Mouse (Mus musculus) heart, postnatal 0 days (tissue): Measurements from ENCODE around the gene S1pr5. TPM values are rescaled to one million over a fixed set of nuclear protein-coding genes. Genes with fewer than 3 reads are reported as not detected.

Experiments
- ATAC-seq: fragments of 200-750 bp; cut with Nextera tagmentation; 2 replicates; pipeline ENCODE4 v1.8.0; 2017; ENCODE audit warnings: low read depth, moderate number of reproducible peaks, moderate library complexity; ENCODE audit not compliant: insufficient read depth
- DNase-seq: peaks from one replicate; pipeline ENCODE4 v3.0.0-alpha.2; 2016; ENCODE audit warnings: low spot score
- H3K27ac ChIP-seq: fragments of 300-500 bp; sonication (generic); 2 replicates; pipeline ENCODE4 v1.5.1; 2014; ENCODE audit warnings: low read depth, mild to moderate bottlenecking
- H3K27me3 ChIP-seq: fragments of 300-500 bp; sonication (generic); 2 replicates; pipeline ENCODE4 v1.6.1; 2014; ENCODE audit warnings: low read length, mixed read lengths; ENCODE audit not compliant: control insufficient read depth, insufficient read depth
- H3K36me3 ChIP-seq: fragments of 300-500 bp; sonication (generic); replicated peaks from 2 replicates; pipeline ENCODE4 v1.6.1; 2014; ENCODE audit warnings: low read length, mixed read lengths; ENCODE audit not compliant: control insufficient read depth, insufficient read depth
- H3K4me1 ChIP-seq: fragments of 300-500 bp; sonication (generic); 2 replicates; pipeline ENCODE4 v1.6.1; 2014; ENCODE audit warnings: antibody characterized with exemption; ENCODE audit not compliant: control insufficient read depth, insufficient read depth
- H3K4me2 ChIP-seq: fragments of 300-500 bp; sonication (generic); 2 replicates; pipeline ENCODE4 v1.6.1; 2014; ENCODE audit warnings: low read depth, mild to moderate bottlenecking, low read length, moderate library complexity
- H3K4me3 ChIP-seq: fragments of 300-500 bp; sonication (generic); 2 replicates; pipeline ENCODE4 v1.5.1; 2014; ENCODE audit warnings: low read depth, low read length
- H3K9ac ChIP-seq: fragments of 300-500 bp; sonication (generic); replicated peaks from 2 replicates; pipeline ENCODE4 v1.6.1; 2014; ENCODE audit warnings: low read depth, low read length, mixed read lengths
- H3K9me3 ChIP-seq: fragments of 300-500 bp; sonication (generic); replicated peaks from 2 replicates; pipeline ENCODE4 v1.6.1; 2016; ENCODE audit warnings: low read length; ENCODE audit not compliant: control insufficient read depth
- CTCF ChIP-seq: IDR thresholded peaks from 2 replicates; pipeline ENCODE4 v1.5.1; 2016; ENCODE audit warnings: antibody characterized with exemption, control low read depth, low read depth
- EP300 ChIP-seq: IDR thresholded peaks from 2 replicates; pipeline ENCODE4 v1.6.1; 2016; ENCODE audit warnings: antibody characterized with exemption, low read depth
- WGBS: fragments of 180-500 bp; shearing (Covaris S2); extraction: QIAGEN DNeasy Blood & Tissue Kit; methylation state at CpG from one replicate; pipeline ENCODE4 v1.1.7; 2014; 5-methylcytosine and 5-hydroxymethylcytosine counted together
- polyA plus RNA-seq: library from polyadenylated mRNA; unstranded; fragments of >200 nt; fragmentation: Nextera tagmentation; extraction: Ambion mirVana; gene quantifications from 2 replicates; pipeline ENCODE4 v1.2.1, GENCODE M21; 2015
- total RNA-seq: library from RNA; depleted of rRNA; stranded (reverse); fragments of >200 nt; gene quantifications from 2 replicates; pipeline ENCODE4 v1.2.3, GENCODE M21; 2014; ENCODE audit warnings: low replicate concordance

S1pr5 gene
- total and polyA plus RNA-seq, 2 experiments from 2014 or later: 0.10 TPM; not detected in 1

DNA sequence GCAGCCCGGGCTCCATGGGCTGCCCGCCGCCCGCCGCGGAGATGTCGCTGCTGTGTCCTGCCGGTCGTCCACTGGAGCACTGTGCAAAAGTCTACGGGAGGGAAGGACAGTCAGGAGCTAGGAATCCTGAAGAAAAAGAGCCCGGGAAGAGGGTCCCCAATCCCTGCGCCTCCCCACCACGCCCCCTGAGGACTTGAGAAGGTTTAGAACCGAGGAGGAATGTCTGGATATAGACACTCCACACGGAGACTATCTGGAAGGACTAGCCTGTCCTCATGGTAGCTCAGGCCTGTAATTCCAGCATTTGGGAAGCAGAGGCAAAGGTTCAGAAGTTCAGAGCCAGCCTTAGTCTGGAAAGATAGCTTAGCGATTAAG is 3.1 kb downstream of the S1pr5 start:
- Histone ChIP-seq H3K36me3 (no peaks in the 10 kb centered on the region), H3K4me2 (peak overlapping the region; percentile 73), H3K27ac (no peak overlapping the region), H3K9me3 (no peaks in the 10 kb centered on the region), H3K9ac (peak overlapping the region; percentile 32), H3K4me1 (peaks cover 13% of the 10 kb centered on the region), H3K4me3 (peak overlapping the region; percentile 49), H3K27me3 (peaks cover 72% of the 10 kb centered on the region)
- WGBS: 3% methylated on average over 16 of the region's 16 CpGs
- ATAC-seq (no peak), DNase-seq (no peak)
- no peak for TF ChIP-seq CTCF
- TF ChIP-seq EP300: no peak

- ATAC-seq (0 out of 2 replicates have a peak, but pooled peaks have one; percentile 7), DNase-seq (no peak)
- Histone ChIP-seq H3K4me1 (peaks cover 13% of the 10 kb centered on the region), H3K4me3 (peak overlapping the region; percentile 49), H3K9me3 (no peaks in the 10 kb centered on the region), H3K27ac (no peak overlapping the region), H3K36me3 (no peaks in the 10 kb centered on the region), H3K4me2 (peak overlapping the region; percentile 73), H3K27me3 (peaks cover 67% of the 10 kb centered on the region), H3K9ac (peak overlapping the region; percentile 32)
- TF ChIP-seq EP300 (no peak), CTCF (0 out of 2 replicates have a peak, but pooled peaks have one; percentile 7)
- WGBS: under 1% methylated on average over 72 of the region's 72 CpGs
These were observed 3.7 kb downstream of the S1pr5 start for GRCm38 (mm10) chr9:21244428-21245112.

DNA sequence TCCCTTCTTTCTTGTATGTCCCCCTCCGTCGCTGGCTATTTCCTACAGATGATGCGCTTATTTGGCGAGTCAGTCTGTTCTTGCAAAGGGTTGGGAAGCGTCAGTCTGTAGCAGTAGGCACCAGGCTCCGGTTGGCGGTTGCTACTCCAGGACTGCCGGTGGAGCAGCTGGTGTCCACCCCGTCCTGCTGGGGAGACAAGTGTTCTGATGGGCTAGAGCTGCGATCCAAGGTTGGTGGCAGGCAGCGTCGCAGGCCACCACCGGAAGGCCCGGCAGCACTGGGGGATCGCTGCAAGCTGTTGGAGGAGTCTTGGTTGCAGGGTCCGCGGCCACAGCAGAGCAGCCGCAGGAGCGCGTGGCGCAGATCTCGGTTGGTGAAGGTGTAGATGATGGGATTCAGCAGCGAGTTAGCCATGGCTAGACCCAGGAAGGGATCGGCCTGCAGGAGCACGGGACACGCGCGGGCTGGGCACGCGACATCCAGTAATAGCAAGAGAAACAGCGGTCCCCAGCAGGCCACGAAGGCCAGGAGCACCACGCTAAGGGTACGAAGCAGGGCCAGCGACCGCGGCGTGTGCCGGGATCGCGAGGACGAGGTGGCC is 4.3 kb downstream of the S1pr5 start:
- Histone ChIP-seq H3K27me3 (peaks cover 60% of the 10 kb centered on the region), H3K9me3 (no peaks in the 10 kb centered on the region), H3K9ac (peak overlapping the region; percentile 32; the same call in 1 of the 2 replicates), H3K4me1 (peaks cover 13% of the 10 kb centered on the region), H3K36me3 (no peaks in the 10 kb centered on the region), H3K27ac (no peak overlapping the region), H3K4me2 (peak overlapping the region; percentile 73), H3K4me3 (peak overlapping the region; percentile 49)
- ATAC-seq (0 out of 2 replicates have a peak, but pooled peaks have one; percentile 2), DNase-seq (no peak)
- WGBS: 6% methylated on average over 42 of the region's 42 CpGs
- TF ChIP-seq CTCF (no peak), EP300 (no peak)

DNA sequence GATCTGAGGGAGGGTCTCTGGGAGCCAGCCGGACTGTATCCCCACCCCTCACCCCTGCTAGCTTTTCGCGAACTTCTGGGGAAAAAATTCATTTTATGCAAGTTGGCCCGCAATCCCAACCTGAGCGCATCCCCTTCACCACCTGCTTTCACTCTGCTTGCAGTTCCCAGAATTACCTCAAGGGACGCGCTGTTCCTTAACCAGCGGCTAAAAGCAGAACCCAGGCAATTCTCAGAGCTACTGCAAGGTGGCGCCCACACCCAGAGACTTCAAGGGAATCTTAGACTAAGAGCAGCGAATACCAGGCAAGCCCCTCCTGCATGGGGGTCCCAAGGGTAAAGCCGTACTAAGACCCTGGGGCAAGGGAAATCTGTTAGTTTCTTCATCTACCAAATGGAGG is 6.9 kb downstream of the S1pr5 start:
- WGBS: 8% methylated on average over 11 of the region's 11 CpGs
- ATAC-seq (no peak), DNase-seq (peak; percentile 85)
- Histone ChIP-seq H3K27me3 (peaks cover 39% of the 10 kb centered on the region), H3K4me2 (no peak overlapping the region), H3K4me1 (peaks cover 22% of the 10 kb centered on the region), H3K9me3 (no peaks in the 10 kb centered on the region), H3K27ac (no peak overlapping the region), H3K9ac (no peak overlapping the region), H3K36me3 (0 out of 2 replicates have a peak, but pooled peaks cover 4% of the 10 kb centered on the region), H3K4me3 (no peak overlapping the region)
- TF ChIP-seq CTCF: peak; percentile 98
- TF ChIP-seq EP300: no peak

DNA sequence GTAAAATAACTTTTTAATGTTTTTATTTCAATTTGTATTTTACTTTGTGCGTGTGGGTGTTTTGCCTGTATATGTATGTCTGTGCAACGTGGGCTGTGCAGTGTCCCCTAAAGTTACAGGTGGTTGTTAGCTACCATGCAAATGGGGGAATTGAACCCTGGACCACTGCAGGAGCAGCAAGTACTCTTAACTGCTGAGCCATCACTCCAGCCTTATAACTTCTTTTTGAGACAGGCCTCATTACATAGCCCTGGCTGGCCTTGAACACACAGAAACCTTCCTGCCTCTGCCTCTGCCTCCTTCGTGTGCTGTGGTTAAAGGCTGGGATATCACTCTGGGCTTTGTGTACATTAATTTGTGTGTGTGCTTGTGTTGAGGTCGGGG is 8.8 kb downstream of the S1pr5 start:
- peak overlapping the region; percentile 85 for H3K4me3 ChIP-seq
- H3K4me2 ChIP-seq: peak overlapping the region; percentile 67
- DNase-seq: no peak
- H3K4me1 ChIP-seq: peaks cover 17% of the 10 kb centered on the region
- peaks cover 20% of the 10 kb centered on the region for H3K27me3 ChIP-seq
- no peak for ATAC-seq
- H3K27ac ChIP-seq: peak overlapping the region; percentile 97
- H3K9ac ChIP-seq: peak overlapping the region; percentile 94
- no peaks in the 10 kb centered on the region for H3K9me3 ChIP-seq
- TF ChIP-seq EP300: 0 out of 2 replicates have a peak, but pooled peaks have one; percentile 7
- TF ChIP-seq CTCF: no peak
- H3K36me3 ChIP-seq: peaks cover 20% of the 10 kb centered on the region; the same call in 1 of the 2 replicates
- WGBS: 39% methylated on average over 4 of the region's 4 CpGs
